ENCODE assay signal across 8 mouse cellular contexts in the genomic region with DNA sequence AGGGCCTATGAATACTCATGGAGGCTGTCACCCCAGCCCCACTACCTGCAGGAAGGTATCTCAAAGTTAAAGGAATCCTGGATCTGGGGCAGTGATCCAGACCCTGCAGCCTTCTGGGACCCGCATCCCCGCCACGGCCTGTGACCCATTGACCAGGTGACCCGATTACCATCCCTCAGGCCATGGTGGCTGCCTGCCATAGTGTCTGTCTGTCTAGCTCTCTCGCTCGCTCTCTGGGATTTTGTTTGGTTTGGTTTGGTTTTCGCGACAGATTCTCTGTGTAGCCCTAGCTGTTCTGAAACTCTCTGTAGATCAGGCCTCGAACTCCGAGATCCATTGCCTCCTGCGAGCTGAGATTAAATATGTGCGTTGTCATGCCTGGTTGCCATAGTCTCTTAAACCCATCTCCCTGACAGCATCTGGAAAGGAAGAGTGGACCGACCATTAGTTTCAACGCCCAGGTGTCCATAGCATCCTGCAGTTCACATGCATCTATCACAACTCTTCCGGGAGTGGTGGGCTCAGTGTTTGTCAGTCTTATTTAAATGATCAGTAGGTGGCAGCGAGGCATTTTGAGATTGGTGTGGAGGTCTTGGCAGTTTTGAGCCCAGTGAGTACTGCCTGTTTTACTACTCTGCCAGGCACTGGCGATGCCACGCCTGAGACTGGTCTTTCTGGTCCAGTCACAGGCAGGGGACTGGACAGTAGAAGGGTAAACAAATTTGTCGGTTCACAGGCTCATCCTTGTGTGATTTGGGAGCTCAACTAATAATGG. TPM values are rescaled to one million over a fixed set of nuclear protein-coding genes. Genes with fewer than 3 reads are reported as not detected.
DNase-seq lines count a peak whose midpoint lies in the region; ATAC-seq and TF ChIP-seq lines count a peak whose summit lies in the region.

No protein-coding gene starts in this region.

- WGBS in lung, embryonic 15.5 days = 13% methylated on average over 19 of the region's 19 CpGs
- WGBS in forebrain, embryonic 10.5 days = 24% methylated on average over 19 of the region's 19 CpGs
- WGBS in kidney, postnatal 0 days = 21% methylated on average over 19 of the region's 19 CpGs

- peaks cover 47% of the 10 kb centered on the region for H3K79me2 ChIP-seq in myocyte (ENCODE audit: control insufficient read depth, insufficient read depth)

- peak overlapping the region; percentile 69 for H3K4me3 ChIP-seq in lung, embryonic 15.5 days
- peak overlapping the region; percentile 77 for H3K4me3 ChIP-seq in forebrain, embryonic 10.5 days
- H3K4me3 ChIP-seq in kidney, postnatal 0 days (replicated peaks; ENCODE audit: low read depth, low read length) = peak overlapping the region; percentile 81
- peak overlapping the region; percentile 88 for H3K4me3 ChIP-seq in myocyte

- peaks cover 30% of the 10 kb centered on the region for H3K4me1 ChIP-seq in lung, embryonic 15.5 days
- peaks cover 59% of the 10 kb centered on the region for H3K4me1 ChIP-seq in forebrain, embryonic 10.5 days
- H3K4me1 ChIP-seq in kidney, postnatal 0 days (replicated peaks; ENCODE audit: insufficient read depth, low read length) = peaks cover 16% of the 10 kb centered on the region

- H3K4me2 ChIP-seq in lung, embryonic 15.5 days = peak overlapping the region; percentile 84
- H3K4me2 ChIP-seq in kidney, postnatal 0 days (ENCODE audit: low read length) = peak overlapping the region; percentile 73
- H3K4me2 ChIP-seq in myocyte (ENCODE audit: low read depth) = peak overlapping the region; percentile 94

- peak; percentile 31 for DNase-seq in CD4-positive, CD25-positive, alpha-beta regulatory T cell, adult 2 months (ENCODE audit: low read depth, low spot score)
- DNase-seq in lung, postnatal 4 days = no peak
- no peak for DNase-seq in forebrain, embryonic 10.5 days (ENCODE audit: extremely low spot score, low spot score)
- no peak for DNase-seq in kidney, postnatal 0 days (ENCODE audit: low spot score)
- no peak for DNase-seq in yolk sac, embryonic 10.5 days (ENCODE audit: low spot score)

- peak overlapping the region; percentile 64 for H3K9ac ChIP-seq in lung, embryonic 15.5 days
- peak overlapping the region; percentile 41 for H3K9ac ChIP-seq in kidney, postnatal 0 days (ENCODE audit: low read depth, low read length)

- peak overlapping the region; percentile 65 for H3K27ac ChIP-seq in lung, embryonic 15.5 days
- H3K27ac ChIP-seq in forebrain, embryonic 10.5 days = peak overlapping the region; percentile 91
- peak overlapping the region; percentile 87 for H3K27ac ChIP-seq in kidney, postnatal 0 days

- peak; percentile 8; the same call in 1 of the 2 replicates for TF ChIP-seq CTCF in kidney, postnatal 0 days (IDR thresholded peaks at IDR 0.05; ENCODE audit: low read depth)

- H3K36me3 ChIP-seq in lung, embryonic 15.5 days = peaks cover 9% of the 10 kb centered on the region
- H3K36me3 ChIP-seq in forebrain, embryonic 10.5 days (replicated peaks) = peaks cover 46% of the 10 kb centered on the region
- peaks cover 13% of the 10 kb centered on the region; the same call in 1 of the 2 replicates for H3K36me3 ChIP-seq in kidney, postnatal 0 days (ENCODE audit: insufficient read depth, low read length)
- peaks cover 15% of the 10 kb centered on the region for H3K36me3 ChIP-seq in myocyte (ENCODE audit: control insufficient read depth, insufficient read depth)

- H3ac ChIP-seq in myocyte (ENCODE audit: control insufficient read depth, insufficient read length) = peak overlapping the region; percentile 71

- ATAC-seq in CD4-positive, CD25-positive, alpha-beta regulatory T cell, adult 4 months = no peak
- no peak; the same call in 1 of the 2 replicates for ATAC-seq in lung, embryonic 15.5 days (ENCODE audit: borderline replicate concordance, extremely low read depth, low FRiP score, low TSS enrichment)
- ATAC-seq in kidney, postnatal 0 days (replicated peaks; ENCODE audit: low FRiP score, low read depth) = no peak

- H3K27me3 ChIP-seq in lung, embryonic 15.5 days = no peaks in the 10 kb centered on the region
- H3K27me3 ChIP-seq in forebrain, embryonic 10.5 days (ENCODE audit: poor library complexity, severe bottlenecking) = no peaks in the 10 kb centered on the region
- no peaks in the 10 kb centered on the region for H3K27me3 ChIP-seq in kidney, postnatal 0 days (ENCODE audit: insufficient read depth, low read length)
- no peaks in the 10 kb centered on the region for H3K27me3 ChIP-seq in myocyte (ENCODE audit: control insufficient read depth, insufficient read depth, insufficient read length)

- H3K9me3 ChIP-seq in lung, embryonic 15.5 days = no peaks in the 10 kb centered on the region
- no peaks in the 10 kb centered on the region for H3K9me3 ChIP-seq in forebrain, embryonic 10.5 days
- H3K9me3 ChIP-seq in kidney, postnatal 0 days (replicated peaks; ENCODE audit: low read length) = no peaks in the 10 kb centered on the region

- TF ChIP-seq POLR2A in myocyte (IDR thresholded peaks at IDR 0.05; ENCODE audit: insufficient read length, low read depth) = peak; percentile 34

TF ChIP-seq in myocyte, 11 proteins besides CTCF, POLR2A, EP300 and RAD21:
- TF ChIP-seq SRF (IDR thresholded peaks at IDR 0.05; ENCODE audit: control insufficient read depth, insufficient read length, low read depth) = no peak
- TF ChIP-seq CEBPB (IDR thresholded peaks at IDR 0.05; ENCODE audit: insufficient read depth, poor library complexity, severe bottlenecking) = no peak

RNA-seq across cellular contexts. Expression of gene Mthfr, which starts 0.6 kb away (rescaled TPM):
- polyA plus RNA-seq in CD4-positive, CD25-positive, alpha-beta regulatory T cell, adult 4 months (2017; shearing (Covaris generic)) = 10 to 100 TPM in 1 of 2 experiments, 1 to 10 TPM in 1; 6.8 to 23.1 TPM
- 18.9 and 21.1 TPM in 2 replicates for polyA plus RNA-seq in lung, embryonic 15.5 days (2015; fragmentation: Nextera tagmentation; extraction: Ambion mirVana)
- polyA plus RNA-seq in forebrain, embryonic 10.5 days (2016; fragmentation: Nextera tagmentation; extraction: Ambion mirVana) = 27.7 and 30.1 TPM in 2 replicates
- 14.6 and 16.6 TPM in 2 replicates for polyA plus RNA-seq in kidney, postnatal 0 days (2015; fragmentation: Nextera tagmentation; extraction: Ambion mirVana)
- polyA plus RNA-seq in myocyte (2012; fragmentation: generic; extraction: Trizol) = 31.8 TPM

RNA-seq across cellular contexts. Expression of gene Clcn6, which starts 0.8 kb away (rescaled TPM):
- 1 to 10 TPM; 4.2 to 5.5 TPM for polyA plus RNA-seq in CD4-positive, CD25-positive, alpha-beta regulatory T cell, adult 4 months (2017; shearing (Covaris generic))
- 4.5 and 5.0 TPM in 2 replicates for polyA plus RNA-seq in lung, embryonic 15.5 days (2015; fragmentation: Nextera tagmentation; extraction: Ambion mirVana)
- polyA plus RNA-seq in forebrain, embryonic 10.5 days (2016; fragmentation: Nextera tagmentation; extraction: Ambion mirVana) = 13.4 and 14.2 TPM in 2 replicates
- polyA plus RNA-seq in kidney, postnatal 0 days (2015; fragmentation: Nextera tagmentation; extraction: Ambion mirVana) = 4.2 and 5.0 TPM in 2 replicates
- 19.6 TPM for polyA plus RNA-seq in myocyte (2012; fragmentation: generic; extraction: Trizol)

RNA-seq across cellular contexts. Expression of gene Nppa, which starts 38.9 kb away (rescaled TPM):
- not detected for polyA plus RNA-seq in CD4-positive, CD25-positive, alpha-beta regulatory T cell, adult 4 months (2017; shearing (Covaris generic))
- polyA plus RNA-seq in lung, embryonic 15.5 days (2015; fragmentation: Nextera tagmentation; extraction: Ambion mirVana) = 72.2 and 157 TPM in 2 replicates
- polyA plus RNA-seq in forebrain, embryonic 10.5 days (2016; fragmentation: Nextera tagmentation; extraction: Ambion mirVana) = 0.31 TPM in 1 of 2 replicates, not detected in the other
- polyA plus RNA-seq in kidney, postnatal 0 days (2015; fragmentation: Nextera tagmentation; extraction: Ambion mirVana) = not detected in 2 replicates
- polyA plus RNA-seq in myocyte (2012; fragmentation: generic; extraction: Trizol) = not detected

RNA-seq across cellular contexts. Expression of gene Agtrap, which starts 48.4 kb away (rescaled TPM):
- 10 to 100 TPM; 19.0 to 20.0 TPM for polyA plus RNA-seq in CD4-positive, CD25-positive, alpha-beta regulatory T cell, adult 4 months (2017; shearing (Covaris generic))
- 13.3 and 15.9 TPM in 2 replicates for polyA plus RNA-seq in lung, embryonic 15.5 days (2015; fragmentation: Nextera tagmentation; extraction: Ambion mirVana)
- 19.4 TPM in 2 replicates for polyA plus RNA-seq in forebrain, embryonic 10.5 days (2016; fragmentation: Nextera tagmentation; extraction: Ambion mirVana)
- polyA plus RNA-seq in kidney, postnatal 0 days (2015; fragmentation: Nextera tagmentation; extraction: Ambion mirVana) = 38.4 and 38.9 TPM in 2 replicates
- 10.9 TPM for polyA plus RNA-seq in myocyte (2012; fragmentation: generic; extraction: Trizol)

RNA-seq across cellular contexts. Expression of gene Nppb, which starts 53.9 kb away (rescaled TPM):
- not detected for polyA plus RNA-seq in CD4-positive, CD25-positive, alpha-beta regulatory T cell, adult 4 months (2017; shearing (Covaris generic))
- polyA plus RNA-seq in lung, embryonic 15.5 days (2015; fragmentation: Nextera tagmentation; extraction: Ambion mirVana) = 1.6 and 3.8 TPM in 2 replicates
- not detected in 2 replicates for polyA plus RNA-seq in forebrain, embryonic 10.5 days (2016; fragmentation: Nextera tagmentation; extraction: Ambion mirVana)
- polyA plus RNA-seq in kidney, postnatal 0 days (2015; fragmentation: Nextera tagmentation; extraction: Ambion mirVana) = not detected in 2 replicates
- 0.26 TPM for polyA plus RNA-seq in myocyte (2012; fragmentation: generic; extraction: Trizol)

Comparison
In these comparisons a context has a peak if more than half of its experiments do, and no peak if none do; other contexts are left out.
1. RNA of gene Nppa, which starts 38.9 kb away (polyA plus RNA-seq): 72.2 to 157 TPM in lung, embryonic 15.5 days; 0.31 TPM in forebrain, embryonic 10.5 days, not detected in CD4-positive, CD25-positive, alpha-beta regulatory T cell, adult 4 months, not detected in kidney, postnatal 0 days and not detected in myocyte (single experiment); every median in the first group is over 10 times any median in the second.
2. Peak in every context shown above with its lines, with median percentiles within 50 percentile points of each other: H3K27ac ChIP-seq, H3K4me2 ChIP-seq and H3K4me3 ChIP-seq.